Mouse (Mus musculus): ENCODE results near the gene Fgfbp3. TPM values are rescaled to one million over a fixed set of nuclear protein-coding genes. Genes with fewer than 3 reads are reported as not detected.
"Not testable (repeated sequence)": the region's sequence is repeated elsewhere in the genome, so short reads cannot be mapped to it uniquely, and the experiment has no call there.

The Fgfbp3 gene
- 3.8 and 4.6 TPM in 2 replicates for polyA plus RNA-seq (2012; rRNA removed)

DNA sequence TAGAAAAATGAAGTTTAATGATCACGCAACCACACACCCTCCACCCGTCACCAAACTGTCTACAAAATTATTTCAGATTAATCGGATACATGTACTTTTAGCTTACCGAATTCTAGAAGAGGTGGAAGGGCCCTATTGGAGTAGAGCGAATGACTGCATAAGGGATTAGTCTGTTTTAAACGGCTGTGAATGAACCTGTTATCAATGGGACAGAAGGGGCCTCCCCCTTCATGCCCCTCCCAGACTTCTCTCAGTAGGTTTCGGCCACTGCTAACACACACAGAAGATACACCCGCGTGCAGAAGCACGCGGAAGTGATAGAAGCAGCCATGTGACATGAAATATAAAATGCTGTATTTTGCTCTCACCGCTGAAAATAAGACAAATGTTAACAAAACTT lies at the start of gene Fgfbp3:
Gene Fgfbp3 (minus strand): TSS at position 150 of the 400 bp plus-strand sequence.
- DNase-seq (ENCODE audit: low spot score) = no peak

DNA sequence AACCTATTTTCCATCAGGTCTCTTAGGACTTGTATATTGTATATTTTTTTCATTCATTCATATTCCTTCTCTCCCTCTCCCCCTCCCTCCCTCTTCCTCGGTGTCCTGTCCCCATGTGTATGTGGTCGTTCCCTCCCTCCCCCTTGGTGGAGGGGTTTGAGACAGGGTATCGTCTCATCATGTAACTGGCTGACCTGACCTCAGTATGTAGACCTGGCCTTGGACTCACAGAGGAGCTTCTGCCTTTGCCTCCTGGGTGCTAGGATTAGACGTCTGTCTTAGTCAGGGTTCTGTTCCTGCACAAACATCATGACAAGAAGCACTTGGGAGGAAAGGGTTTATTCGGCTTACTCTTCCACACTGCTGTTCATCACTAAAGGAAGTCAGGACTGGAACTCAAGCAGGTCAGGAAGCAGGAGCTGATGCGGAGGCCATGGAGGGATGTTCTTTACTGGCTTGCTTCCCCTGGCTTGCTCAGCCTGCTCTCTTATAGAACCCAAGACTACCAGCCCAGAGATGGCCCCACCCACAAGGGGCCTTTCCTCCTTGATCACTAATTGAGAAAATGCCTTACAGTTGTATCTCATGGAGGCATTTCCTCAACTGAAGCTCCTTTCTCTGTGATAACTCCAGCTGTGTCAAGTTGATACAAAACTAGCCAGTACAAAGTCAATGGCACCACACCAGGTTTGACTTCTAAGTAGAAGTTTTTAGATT lies 43.3 kb upstream of the Fgfbp3 start:
- DNase-seq (ENCODE audit: low spot score) = not testable (repeated sequence)

DNA sequence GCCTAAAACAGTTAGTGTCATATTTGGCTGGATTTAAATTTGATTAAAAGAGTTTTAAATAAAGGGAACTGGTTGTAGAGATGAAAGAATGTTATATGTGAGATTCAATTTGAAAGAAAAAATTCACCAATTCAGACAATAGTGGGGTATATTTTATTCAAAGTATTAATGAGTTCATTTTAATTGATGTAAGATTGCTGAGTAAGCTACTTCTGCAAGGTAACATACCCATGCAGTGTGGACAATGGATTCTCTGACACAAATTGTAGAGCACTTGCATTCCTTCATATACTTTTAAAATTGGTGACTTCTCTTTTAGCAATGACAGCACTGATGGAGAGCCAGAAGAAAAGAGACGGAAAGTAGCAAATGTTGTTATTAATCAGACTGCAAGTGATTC lies 41.9 kb upstream of the Fgfbp3 start:
- DNase-seq (ENCODE audit: low spot score) = no peak

DNA sequence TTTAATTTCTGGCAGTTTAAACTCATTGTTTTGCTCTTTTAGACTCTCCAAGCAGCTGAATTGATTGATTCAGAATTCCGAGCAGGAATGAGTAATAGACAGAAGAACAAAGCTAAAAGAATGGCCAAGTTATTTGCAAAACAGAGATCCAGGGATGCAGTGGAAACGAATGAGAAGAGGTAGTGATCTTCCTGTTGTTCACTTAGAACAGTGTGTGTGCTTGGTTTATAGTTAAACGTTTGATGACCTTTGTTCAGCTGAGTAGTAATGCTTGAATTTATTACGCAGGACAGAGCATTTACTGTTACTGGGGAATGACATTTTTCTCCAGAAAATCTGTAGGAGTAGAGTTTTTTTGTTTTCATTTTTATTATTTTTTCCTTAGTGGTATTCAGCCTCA lies 38.9 kb upstream of the Fgfbp3 start:
- DNase-seq (ENCODE audit: low spot score) = no peak

DNA sequence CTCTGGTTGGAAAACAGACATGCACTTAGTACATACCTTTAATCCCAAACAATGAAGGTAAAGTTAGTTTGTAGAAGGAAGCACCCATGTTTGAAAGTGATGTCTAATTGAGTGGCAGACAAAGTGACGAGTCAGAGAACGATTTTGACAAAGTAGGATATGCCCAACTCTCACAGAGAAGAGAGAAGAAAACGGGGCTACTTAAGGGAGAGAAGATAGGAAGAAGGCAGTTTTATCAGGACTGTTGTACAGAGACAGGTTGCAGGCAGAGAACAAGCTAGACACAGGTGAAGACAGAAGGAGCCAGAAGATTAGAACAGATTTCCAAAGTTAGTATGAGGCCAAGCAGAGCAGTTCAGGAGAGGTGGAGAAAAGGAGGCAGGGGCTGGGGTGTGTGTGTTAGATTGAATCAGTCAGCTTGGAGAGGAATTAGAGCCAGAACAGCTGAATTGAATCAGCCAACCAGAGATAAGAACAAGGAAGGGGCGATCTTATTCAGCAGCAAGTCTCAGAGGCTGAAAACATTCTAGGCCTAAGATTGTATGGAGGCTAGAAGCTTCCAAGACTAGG lies 34.3 kb upstream of the Fgfbp3 start:
- no peak for DNase-seq (ENCODE audit: low spot score)

DNA sequence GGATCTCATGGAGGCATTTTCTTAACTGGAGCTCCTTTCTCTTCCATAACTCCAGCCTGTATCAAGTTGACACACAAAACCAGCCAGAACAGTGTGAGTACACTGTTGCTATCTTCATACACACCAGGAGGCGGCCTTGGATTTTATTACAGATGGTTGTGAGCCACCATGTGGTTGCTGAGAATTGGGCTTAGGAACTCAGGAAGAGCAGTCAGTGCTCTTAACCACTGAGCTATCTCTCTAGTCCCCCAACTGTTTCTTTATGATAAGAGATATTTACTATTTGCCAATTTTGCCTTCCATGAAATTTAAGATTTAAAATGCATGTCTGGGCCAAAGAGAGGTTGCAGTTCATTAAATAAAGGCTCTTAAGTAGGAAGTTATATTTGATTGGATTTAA lies 20.6 kb upstream of the Fgfbp3 start:
- no peak for DNase-seq (ENCODE audit: low spot score)

DNA sequence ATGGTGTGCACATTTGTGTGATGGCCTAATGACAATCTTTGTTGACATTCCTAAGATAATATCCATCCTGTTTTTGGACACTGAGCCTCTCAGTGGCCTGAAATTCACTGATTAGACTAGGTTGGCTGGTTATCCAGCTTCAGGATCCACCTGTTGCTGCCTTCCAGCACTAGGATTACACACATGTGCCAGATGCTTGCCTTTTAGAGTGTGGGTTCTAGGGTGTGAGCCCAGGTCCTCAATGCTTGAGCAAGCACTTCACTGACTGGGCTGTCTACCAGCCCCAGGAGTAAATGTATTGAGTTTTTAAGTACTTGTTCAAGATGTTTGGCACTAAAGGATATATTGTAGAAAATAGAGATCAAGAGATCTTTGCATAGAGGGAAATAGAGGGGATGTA lies 18.6 kb upstream of the Fgfbp3 start:
- no peak for DNase-seq (ENCODE audit: low spot score)

DNA sequence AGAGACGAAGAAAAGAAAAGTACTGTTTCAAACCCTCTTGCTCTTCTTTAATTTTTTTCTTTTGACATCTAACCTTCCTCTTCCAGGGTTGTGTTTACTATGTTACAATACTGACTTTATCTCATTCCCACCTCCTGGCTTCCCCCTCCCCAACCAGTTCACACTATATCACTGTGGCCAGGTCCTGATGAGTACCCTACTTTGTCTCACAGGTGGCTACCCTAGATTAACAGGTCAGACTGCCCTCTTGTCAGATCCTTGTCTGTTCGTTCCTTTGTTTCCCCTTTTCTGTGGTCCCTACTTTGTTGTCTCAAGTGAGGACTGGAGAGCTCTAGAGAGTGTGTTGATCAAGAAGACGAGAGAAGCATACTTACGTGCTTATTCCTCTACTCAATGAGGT lies 16.9 kb upstream of the Fgfbp3 start:
- DNase-seq (ENCODE audit: low spot score) = no peak

DNA sequence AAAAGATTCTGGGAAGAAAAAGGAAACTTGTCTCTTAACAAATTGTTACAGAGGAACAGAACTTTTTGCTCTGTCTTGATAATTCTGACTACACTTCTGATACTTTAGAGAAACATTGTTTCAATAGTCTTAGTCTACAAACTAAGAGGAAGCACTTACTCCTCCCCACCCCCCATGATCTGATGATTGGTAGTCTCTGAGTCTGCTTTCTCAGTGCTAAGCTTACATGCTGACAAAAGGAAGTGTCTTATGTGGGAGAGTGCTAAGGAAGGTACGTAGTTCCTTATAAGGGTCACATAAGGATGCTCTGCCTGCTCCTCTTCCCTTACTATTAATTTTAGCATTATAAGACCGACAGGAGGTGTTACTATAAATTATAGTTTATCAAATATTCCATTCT lies 13.2 kb upstream of the Fgfbp3 start:
- DNase-seq (ENCODE audit: low spot score) = no peak

DNA sequence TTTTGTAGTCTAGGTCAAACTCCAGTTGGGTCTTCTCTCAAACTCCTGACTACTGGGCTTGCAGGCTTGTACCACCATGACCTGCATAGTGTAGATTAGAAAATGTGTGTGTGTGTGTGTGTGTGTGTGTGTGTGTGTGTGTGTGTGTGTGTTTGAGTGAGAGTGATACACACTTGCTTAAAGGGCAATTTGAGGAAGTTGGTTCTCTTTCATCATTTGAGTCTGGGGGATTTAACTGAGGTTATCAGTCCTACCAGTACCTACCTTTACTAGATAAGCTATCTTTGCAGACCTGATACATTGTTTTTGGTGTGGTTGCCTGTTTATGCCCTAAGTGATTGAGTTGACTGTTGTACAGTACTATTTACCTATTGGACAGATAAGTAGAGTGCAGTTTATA lies 12.7 kb upstream of the Fgfbp3 start:
- no peak for DNase-seq (ENCODE audit: low spot score)

DNA sequence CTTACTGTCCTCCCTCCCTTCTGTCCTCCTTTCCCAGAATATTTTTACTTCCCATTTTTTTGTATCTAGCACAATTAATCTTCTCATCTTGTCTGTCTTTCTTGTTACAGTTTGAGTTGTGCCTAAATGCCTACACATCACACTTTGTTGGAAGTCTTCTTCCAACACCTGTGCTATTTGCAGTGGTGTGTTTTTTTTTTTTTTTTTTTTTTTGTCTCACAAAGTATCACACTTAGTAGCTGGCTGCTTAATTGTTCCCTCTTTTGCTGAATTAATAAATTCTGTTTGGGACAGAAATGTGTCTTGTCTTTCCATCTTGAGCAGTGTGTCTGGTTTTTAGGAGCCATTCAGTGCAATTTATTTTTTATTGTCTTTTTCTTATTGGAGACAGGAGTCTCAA lies 10.4 kb upstream of the Fgfbp3 start:
- no peak for DNase-seq (ENCODE audit: low spot score)

DNA sequence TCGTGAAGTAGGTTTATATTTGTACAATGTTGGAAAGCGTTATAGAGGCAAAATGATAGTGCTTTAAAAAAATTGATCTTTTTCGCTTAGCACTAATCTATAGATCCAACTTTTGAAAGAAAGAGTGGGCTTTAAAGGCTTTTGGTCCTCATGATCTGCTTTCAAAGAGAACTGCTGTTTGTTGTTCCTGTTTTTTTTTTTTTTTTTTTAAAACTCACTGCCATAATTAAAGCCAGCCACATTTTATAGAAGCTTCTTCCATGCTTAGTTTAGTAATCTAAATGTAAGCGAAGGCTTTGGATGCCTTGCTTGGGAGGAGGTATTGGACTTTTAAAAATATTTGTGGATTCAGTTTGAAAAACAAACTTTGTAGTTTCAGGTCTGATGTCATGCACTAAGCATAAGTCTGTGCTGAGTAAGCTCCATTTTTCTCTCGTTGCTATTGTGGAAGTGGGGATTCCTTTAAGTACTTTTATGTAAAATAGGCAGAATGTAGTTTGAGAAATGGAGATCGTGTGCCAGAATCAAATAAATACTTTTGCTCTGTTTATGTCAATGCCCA lies 8.5 kb upstream of the Fgfbp3 start:
- no peak for DNase-seq (ENCODE audit: low spot score)

DNA sequence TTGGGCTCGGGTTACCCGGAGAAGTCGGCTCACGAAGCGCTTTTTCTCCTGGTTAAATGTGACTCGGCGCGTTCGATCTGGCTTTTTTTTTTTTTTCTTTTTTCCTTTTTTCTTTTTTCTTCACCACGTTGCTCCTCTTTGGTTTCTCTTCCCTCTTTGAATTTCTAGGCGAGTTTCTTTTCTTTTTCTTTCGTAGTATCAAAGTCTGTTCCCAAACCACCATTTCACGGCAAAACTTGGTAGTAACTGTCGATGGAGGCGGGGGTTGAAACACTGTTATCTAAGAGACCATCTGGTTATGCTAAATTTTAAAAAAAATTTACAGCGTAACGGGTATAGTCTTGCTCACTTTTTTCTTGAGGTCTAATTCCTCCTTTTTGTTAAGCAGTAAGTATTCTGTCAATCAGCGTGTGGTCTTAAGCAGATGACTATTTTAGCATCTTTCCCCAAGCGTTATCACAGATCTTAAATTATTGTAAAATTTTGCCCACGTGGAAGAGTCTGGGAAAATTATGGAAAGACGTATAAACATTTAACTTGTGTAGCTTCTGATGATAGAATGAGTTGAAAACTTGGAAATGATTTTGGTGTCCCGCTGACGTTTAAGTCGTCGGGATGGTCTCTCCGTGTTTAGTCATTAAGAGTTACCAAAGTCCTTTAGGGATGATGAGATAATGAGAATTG lies 7.3 kb upstream of the Fgfbp3 start:
- DNase-seq (ENCODE audit: low spot score) = no peak

DNA sequence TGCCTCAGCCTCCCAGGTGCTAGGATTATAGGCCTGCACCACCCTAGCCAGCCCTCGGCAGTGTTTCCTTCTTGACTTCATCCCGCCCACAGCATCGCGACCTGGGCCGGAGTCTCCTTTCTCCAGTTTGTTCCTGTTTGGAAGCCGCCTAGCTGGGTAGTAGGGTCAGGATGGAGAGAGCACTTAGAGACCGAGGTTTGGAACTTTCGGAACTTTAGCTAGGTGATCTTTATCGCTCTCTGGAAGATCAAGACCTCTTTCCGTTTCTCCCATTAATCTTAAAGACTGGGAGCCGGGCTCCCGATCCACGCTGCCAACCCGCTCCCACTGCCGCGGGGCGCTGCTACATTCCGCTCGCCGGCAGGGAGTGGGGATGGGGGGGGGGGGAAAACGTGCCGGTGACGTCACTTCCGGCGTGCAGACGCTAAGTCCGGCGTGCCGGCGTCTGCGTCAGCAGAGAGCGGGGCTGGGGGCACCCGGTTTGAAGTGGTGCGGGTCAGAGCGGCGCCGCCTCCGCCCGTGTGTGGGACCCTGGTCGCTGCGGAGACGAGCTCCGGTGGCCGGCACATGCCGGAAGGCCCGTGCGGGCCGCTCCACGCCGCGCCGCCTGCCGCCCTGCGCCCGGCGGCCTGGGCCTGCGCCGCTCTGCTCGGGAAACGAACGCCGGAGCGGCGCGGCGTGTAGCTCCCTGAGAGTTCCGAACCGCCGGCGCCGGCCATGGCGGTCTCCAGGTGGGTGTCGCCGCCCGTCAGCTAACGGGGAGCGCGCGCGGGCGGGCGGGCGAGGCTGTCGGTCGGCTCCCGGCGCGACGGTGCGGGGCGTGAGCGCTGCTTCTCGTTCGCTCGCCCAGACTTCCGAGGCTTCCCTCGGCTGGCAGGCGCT lies 6.5 kb upstream of the Fgfbp3 start, which contains the start of gene Btaf1:
Gene Btaf1 (plus strand): TSS at position 409 of the 882 bp plus-strand sequence.
- DNase-seq (ENCODE audit: low spot score) = peak; percentile 82

DNA sequence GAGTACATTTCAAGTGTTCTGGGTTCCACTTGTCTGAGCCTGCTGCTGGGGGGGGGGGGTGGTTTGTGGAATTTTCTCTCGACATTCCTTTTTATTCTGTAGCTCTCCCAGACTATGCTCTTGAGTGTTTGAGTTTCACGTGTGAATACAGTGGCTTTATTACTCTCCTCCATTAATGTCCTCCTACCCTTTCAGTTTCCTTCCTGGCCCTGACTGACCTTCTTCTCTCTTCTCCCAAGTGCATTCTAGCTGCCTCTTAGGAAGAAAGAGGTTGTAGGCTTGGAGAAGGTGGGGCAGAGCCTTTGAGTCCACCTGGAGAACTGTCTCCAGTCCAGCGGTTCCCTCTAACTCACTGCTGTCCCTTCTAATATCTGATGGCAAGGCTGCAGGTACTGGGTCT lies 3.5 kb upstream of the Fgfbp3 start:
- DNase-seq (ENCODE audit: low spot score) = no peak

DNA sequence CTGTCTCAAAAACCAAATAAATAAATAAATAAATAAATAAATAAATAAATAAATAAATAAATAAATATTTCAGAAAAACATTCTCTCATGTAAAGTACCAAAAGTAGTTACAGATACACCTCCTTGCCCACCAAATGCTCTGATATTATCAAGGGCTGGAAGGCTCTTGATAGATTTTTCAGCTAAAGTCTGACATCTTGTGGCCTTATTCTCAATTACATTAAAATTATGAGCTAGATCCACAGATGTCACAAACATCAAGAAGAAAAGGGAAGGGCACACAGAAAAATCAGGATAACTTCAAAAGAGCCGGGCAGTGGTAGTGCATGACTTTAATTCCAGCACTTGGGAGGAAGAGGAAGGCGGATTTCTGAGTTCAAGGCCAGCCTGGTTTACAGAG lies 2.6 kb upstream of the Fgfbp3 start:
- DNase-seq (ENCODE audit: low spot score) = no peak

DNA sequence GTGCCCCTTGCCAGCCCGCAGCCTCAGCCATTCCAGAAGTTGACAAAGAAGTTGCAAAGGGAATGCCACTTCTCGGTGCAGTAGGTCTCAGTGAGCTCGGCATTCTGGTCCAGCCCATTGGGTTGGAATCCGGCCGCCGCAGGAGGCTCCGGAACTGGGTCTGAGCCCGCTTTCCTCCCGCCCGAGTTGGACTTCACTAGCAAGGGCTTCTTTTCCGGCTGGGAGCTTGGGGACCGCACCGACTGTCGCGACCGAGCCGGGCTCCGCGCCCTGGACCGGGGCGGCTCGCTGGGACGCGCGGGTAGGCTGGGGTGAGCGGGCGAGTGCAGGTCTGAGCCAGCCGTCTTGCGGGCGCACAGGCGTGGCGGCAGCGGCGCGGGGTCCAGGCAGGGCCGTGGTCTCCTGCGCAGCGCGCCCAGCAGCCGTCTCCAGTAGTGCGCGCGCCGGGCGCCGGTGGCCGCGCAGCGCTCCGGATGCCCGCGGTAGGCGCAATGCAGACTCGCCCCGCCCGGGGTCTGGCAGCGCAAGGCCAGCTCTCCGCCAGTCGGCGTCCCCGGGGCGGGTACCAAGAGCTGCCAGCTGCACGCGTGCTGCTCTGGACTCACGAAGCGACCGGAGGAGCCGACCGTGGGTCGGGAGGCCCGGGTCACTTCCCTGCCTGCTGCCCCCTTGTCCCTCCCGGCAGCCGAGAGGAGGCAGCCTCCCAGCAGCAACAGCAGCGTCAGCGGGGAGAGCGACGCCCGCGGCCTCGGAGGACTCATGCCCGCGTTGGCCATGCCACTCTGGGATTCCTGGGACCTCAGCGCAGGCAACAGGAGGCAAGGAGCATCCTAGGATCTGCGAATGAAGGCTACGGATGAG lies 744 bp downstream of the Fgfbp3 start:
- peak; percentile 64 for DNase-seq (ENCODE audit: low spot score)

DNA sequence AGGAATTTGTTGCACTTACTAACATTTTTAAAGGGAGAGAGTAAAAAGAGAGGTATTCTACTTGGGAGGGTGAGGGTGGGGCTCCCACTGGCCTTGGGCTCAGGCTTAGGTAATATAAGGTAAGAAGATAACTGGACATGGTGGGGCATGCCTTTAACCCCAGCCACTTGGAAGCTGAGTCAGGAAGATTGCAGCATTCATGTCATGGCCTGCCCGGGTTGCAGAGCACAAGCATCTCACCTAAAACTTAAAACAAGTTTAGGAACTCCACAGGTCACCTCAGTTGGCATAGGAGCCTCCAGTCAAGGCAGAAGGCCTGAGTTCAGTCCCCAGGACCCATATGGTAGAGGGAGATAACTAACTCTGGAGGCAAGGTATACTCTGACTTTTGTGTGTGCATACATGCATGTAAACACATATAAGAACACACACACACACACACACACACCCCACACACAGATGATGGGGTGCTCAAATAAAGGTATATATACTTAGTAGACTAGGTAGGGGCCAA lies 2.5 kb downstream of the Fgfbp3 start:
- DNase-seq (ENCODE audit: low spot score) = no peak

DNA sequence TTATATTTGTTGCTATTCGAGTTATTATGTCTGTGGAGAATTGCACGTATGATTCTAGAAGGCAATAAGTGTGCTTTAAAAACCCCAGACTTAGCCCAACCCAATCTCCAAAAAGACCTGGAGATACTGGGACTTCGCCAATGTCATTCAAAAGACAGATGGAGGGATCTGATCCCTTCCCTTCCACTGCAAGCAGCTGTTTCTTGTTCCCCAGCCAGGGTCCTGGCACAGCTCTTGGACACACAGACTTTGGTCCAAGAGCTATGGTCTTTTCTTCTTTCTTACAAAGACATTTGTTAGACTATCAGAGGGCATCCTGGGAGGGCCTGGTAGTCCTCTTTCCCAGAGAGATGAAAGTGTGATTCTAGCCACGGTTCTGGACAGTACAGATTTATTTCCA lies 3.2 kb downstream of the Fgfbp3 start:
- DNase-seq (ENCODE audit: low spot score) = no peak

DNA sequence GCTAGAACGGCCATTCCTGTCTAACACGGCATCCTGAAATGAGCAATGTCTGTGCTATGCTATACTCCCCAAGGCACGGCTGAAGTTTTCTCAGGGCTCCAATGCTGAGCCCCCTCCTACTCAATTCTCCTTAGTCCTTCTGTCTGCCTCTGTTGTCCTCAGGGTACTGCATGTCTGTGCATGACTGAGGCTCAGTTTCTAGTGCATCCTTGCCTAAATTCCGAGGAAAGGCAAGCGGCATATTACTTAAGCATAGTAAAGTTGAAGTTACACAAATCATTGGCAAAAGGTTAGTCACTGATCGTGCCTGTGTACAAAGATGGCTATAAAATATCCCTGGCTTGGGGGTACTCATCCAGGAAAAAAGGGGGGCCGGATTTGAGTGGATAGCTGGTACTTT lies 6.4 kb downstream of the Fgfbp3 start:
- DNase-seq (ENCODE audit: low spot score) = no peak

All from urinary bladder, adult 2 months (tissue).